Mouse (Mus musculus): ENCODE results near the gene Ypel2. TPM values are rescaled to one million over a fixed set of nuclear protein-coding genes. Genes with fewer than 3 reads are reported as not detected.
A peak's percentile ranks its signal among the peaks of the same experiment; 100 is the strongest.
"Not testable (repeated sequence)": the region's sequence is repeated elsewhere in the genome, so short reads cannot be mapped to it uniquely, and the experiment has no call there.

The Ypel2 gene
- polyA plus RNA-seq, 1 experiment from 2014 or later = 7.6 TPM

DNA sequence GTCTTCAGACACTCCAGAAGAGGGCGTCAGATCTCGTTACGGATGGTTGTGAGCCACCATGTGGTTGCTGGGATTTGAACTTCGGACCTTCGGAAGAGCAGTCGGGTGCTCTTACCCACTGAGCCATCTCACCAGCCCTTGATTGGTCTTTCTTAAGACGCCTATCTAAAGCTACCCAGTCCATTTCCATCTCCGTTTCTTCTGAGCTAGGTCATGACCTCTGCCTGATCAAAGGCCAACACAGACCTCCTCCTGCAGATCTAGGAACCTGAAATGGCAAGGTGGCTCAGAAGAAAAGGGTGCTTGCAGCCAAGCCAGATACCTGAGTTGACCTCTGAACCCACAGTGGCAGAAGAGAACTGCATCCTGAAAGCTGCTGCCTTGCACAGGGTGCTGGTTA, 29.7 kb upstream of the Ypel2 start:
- not testable (repeated sequence) for H3K4me2 ChIP-seq (ENCODE audit: low read depth, low read length); H3K9me3 ChIP-seq (replicated peaks; ENCODE audit: control insufficient read depth, low read length); H3K4me3 ChIP-seq (ENCODE audit: low read depth, low read length); H3K4me1 ChIP-seq (ENCODE audit: control insufficient read depth, insufficient read depth, low read length); H3K27ac ChIP-seq (replicated peaks; ENCODE audit: low read depth, low read length); H3K9ac ChIP-seq (replicated peaks; ENCODE audit: low read length); ATAC-seq (replicated peaks; ENCODE audit: insufficient number of reproducible peaks, low FRiP score, low TSS enrichment, low read depth); H3K36me3 ChIP-seq (replicated peaks; ENCODE audit: control insufficient read depth, insufficient read depth, low read depth, low read length); H3K27me3 ChIP-seq (ENCODE audit: control insufficient read depth, insufficient read depth, low read length); DNase-seq (ENCODE audit: low spot score)
- 67% methylated on average over 8 of the region's 8 CpGs for WGBS

DNA sequence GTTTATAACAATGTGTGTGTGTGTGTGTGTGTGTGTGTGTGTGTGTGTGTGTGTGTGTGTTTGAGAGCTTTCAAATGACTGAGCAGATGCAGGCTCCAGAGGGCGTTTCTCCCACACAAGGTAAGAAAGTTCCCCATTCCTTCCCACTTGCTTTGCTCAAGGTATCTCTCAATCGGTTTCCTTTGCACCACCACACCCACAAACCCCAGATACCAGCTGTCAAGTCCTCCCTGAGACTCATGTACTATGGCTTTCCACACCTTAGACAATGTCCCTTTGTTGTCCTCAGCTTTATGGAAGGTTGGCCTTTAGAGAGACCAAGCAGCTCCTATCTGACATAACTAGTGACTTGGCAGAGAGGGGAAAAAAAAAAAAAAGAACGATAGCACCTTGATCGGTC, 29.3 kb upstream of the Ypel2 start:
- Histone ChIP-seq H3K4me2 (ENCODE audit: low read depth, low read length) (no peak overlapping the region), H3K9ac (replicated peaks; ENCODE audit: low read length) (no peak overlapping the region), H3K4me1 (ENCODE audit: control insufficient read depth, insufficient read depth, low read length) (no peaks in the 10 kb centered on the region), H3K27ac (replicated peaks; ENCODE audit: low read depth, low read length) (no peak overlapping the region), H3K27me3 (ENCODE audit: control insufficient read depth, insufficient read depth, low read length) (no peaks in the 10 kb centered on the region), H3K4me3 (ENCODE audit: low read depth, low read length) (no peak overlapping the region), H3K36me3 (replicated peaks; ENCODE audit: control insufficient read depth, insufficient read depth, low read depth, low read length) (no peaks in the 10 kb centered on the region), H3K9me3 (replicated peaks; ENCODE audit: control insufficient read depth, low read length) (no peaks in the 10 kb centered on the region)
- 80% methylated on average over 4 of the region's 4 CpGs for WGBS
- no peak for DNase-seq (ENCODE audit: low spot score)
- no peak for ATAC-seq (replicated peaks; ENCODE audit: insufficient number of reproducible peaks, low FRiP score, low TSS enrichment, low read depth)

DNA sequence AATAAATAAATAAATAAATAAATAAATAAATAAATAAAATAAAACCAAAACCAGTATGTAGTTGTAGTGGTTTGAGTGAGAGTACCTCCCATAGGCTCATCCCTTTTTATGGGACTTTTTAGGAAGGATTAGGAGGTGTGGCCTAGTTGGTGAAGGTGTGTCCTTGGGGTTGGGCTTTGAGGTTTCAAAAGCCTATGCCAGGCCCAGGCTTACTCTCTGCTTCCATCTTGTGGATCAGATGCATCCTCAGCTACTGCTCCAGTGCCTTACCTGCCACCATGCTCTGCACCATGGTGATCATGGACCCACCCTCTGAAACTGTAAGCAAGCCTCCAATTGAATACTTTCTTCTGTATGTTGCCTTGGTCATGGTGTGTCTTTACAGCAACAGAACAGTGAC, 28.0 kb upstream of the Ypel2 start:
- no peaks in the 10 kb centered on the region for H3K4me1 ChIP-seq (ENCODE audit: control insufficient read depth, insufficient read depth, low read length)
- ATAC-seq (replicated peaks; ENCODE audit: insufficient number of reproducible peaks, low FRiP score, low TSS enrichment, low read depth) (no peak), DNase-seq (ENCODE audit: low spot score) (no peak)
- H3K4me2 ChIP-seq (ENCODE audit: low read depth, low read length) = no peak overlapping the region
- no peaks in the 10 kb centered on the region for H3K27me3 ChIP-seq (ENCODE audit: control insufficient read depth, insufficient read depth, low read length)
- H3K27ac ChIP-seq (replicated peaks; ENCODE audit: low read depth, low read length) = no peak overlapping the region
- no peak overlapping the region for H3K4me3 ChIP-seq (ENCODE audit: low read depth, low read length)
- H3K9ac ChIP-seq (replicated peaks; ENCODE audit: low read length) = no peak overlapping the region
- no peaks in the 10 kb centered on the region for H3K9me3 ChIP-seq (replicated peaks; ENCODE audit: control insufficient read depth, low read length)
- H3K36me3 ChIP-seq (replicated peaks; ENCODE audit: control insufficient read depth, insufficient read depth, low read depth, low read length) = no peaks in the 10 kb centered on the region

DNA sequence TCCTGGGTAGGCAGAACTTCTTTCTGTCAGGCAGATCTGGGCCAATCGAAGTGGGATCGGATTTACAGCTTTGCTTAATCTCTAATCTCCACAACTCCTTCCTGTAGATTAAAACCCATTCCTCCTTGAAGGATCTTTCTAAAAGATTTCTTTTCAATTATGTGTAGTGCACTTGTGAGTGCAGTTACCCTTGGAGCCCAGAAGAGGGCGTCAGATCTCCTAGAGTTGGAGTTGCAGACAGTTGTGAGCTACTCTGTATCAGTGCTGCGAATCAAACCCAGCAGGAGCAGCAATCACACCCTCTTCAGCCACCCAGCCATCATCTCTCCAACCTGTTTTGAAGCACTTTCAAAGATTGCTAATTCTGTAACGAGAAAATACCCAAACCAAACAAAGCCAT, 26.9 kb upstream of the Ypel2 start:
- DNase-seq (ENCODE audit: low spot score) (no peak), ATAC-seq (replicated peaks; ENCODE audit: insufficient number of reproducible peaks, low FRiP score, low TSS enrichment, low read depth) (no peak)
- no peak overlapping the region for H3K4me2 ChIP-seq (ENCODE audit: low read depth, low read length)
- H3K4me3 ChIP-seq (ENCODE audit: low read depth, low read length) = no peak overlapping the region
- no peak overlapping the region for H3K27ac ChIP-seq (replicated peaks; ENCODE audit: low read depth, low read length)
- no peak overlapping the region for H3K9ac ChIP-seq (replicated peaks; ENCODE audit: low read length)
- H3K27me3 ChIP-seq (ENCODE audit: control insufficient read depth, insufficient read depth, low read length) = no peaks in the 10 kb centered on the region
- no peaks in the 10 kb centered on the region for H3K4me1 ChIP-seq (ENCODE audit: control insufficient read depth, insufficient read depth, low read length)
- 86% methylated on average over 5 of the region's 5 CpGs for WGBS
- no peaks in the 10 kb centered on the region for H3K36me3 ChIP-seq (replicated peaks; ENCODE audit: control insufficient read depth, insufficient read depth, low read depth, low read length)
- H3K9me3 ChIP-seq (replicated peaks; ENCODE audit: control insufficient read depth, low read length) = no peaks in the 10 kb centered on the region

GRCm38 (mm10) chr11:87019431-87019830, 25.9 kb upstream of the Ypel2 start:
- WGBS = 84% methylated on average over 8 of the region's 8 CpGs
- DNase-seq (ENCODE audit: low spot score) (no peak), ATAC-seq (replicated peaks; ENCODE audit: insufficient number of reproducible peaks, low FRiP score, low TSS enrichment, low read depth) (no peak)

DNA sequence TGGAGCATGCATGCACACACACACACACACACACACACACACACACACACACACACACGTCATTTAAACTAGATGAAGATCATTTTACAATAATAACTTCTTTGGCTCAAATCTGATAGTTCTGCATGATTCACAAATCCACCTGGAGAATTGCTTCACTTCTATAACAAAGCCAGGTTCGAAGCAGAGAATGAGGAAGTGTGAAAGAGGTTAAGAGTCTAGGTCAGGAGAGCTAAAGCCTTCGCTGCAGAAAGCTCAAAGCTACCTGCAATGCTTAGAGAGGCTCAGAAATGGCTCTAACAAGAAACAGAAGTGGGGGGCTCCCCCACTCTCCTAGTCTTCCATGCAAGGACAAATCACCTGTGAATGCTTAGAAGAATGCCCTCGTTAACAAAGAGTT, 24.6 kb upstream of the Ypel2 start:
- Histone ChIP-seq H3K4me3 (ENCODE audit: low read depth, low read length) (no peak overlapping the region), H3K9ac (replicated peaks; ENCODE audit: low read length) (no peak overlapping the region), H3K4me1 (ENCODE audit: control insufficient read depth, insufficient read depth, low read length) (no peaks in the 10 kb centered on the region), H3K27ac (replicated peaks; ENCODE audit: low read depth, low read length) (no peak overlapping the region), H3K9me3 (replicated peaks; ENCODE audit: control insufficient read depth, low read length) (no peaks in the 10 kb centered on the region), H3K36me3 (replicated peaks; ENCODE audit: control insufficient read depth, insufficient read depth, low read depth, low read length) (no peaks in the 10 kb centered on the region), H3K27me3 (ENCODE audit: control insufficient read depth, insufficient read depth, low read length) (no peaks in the 10 kb centered on the region), H3K4me2 (ENCODE audit: low read depth, low read length) (no peak overlapping the region)
- 70% methylated on average over 4 of the region's 4 CpGs for WGBS
- no peak for ATAC-seq (replicated peaks; ENCODE audit: insufficient number of reproducible peaks, low FRiP score, low TSS enrichment, low read depth)
- no peak for DNase-seq (ENCODE audit: low spot score)

More at GRCm38 (mm10) chr11:87019431-87019830, 25.9 kb upstream of the Ypel2 start:
- H3K9me3 ChIP-seq (replicated peaks; ENCODE audit: control insufficient read depth, low read length) = no peaks in the 10 kb centered on the region
- H3K4me1 ChIP-seq (ENCODE audit: control insufficient read depth, insufficient read depth, low read length) = no peaks in the 10 kb centered on the region
- no peak overlapping the region for H3K27ac ChIP-seq (replicated peaks; ENCODE audit: low read depth, low read length)
- no peaks in the 10 kb centered on the region for H3K36me3 ChIP-seq (replicated peaks; ENCODE audit: control insufficient read depth, insufficient read depth, low read depth, low read length)
- H3K4me2 ChIP-seq (ENCODE audit: low read depth, low read length) = no peak overlapping the region
- H3K27me3 ChIP-seq (ENCODE audit: control insufficient read depth, insufficient read depth, low read length) = no peaks in the 10 kb centered on the region
- H3K4me3 ChIP-seq (ENCODE audit: low read depth, low read length) = no peak overlapping the region
- no peak overlapping the region for H3K9ac ChIP-seq (replicated peaks; ENCODE audit: low read length)

DNA sequence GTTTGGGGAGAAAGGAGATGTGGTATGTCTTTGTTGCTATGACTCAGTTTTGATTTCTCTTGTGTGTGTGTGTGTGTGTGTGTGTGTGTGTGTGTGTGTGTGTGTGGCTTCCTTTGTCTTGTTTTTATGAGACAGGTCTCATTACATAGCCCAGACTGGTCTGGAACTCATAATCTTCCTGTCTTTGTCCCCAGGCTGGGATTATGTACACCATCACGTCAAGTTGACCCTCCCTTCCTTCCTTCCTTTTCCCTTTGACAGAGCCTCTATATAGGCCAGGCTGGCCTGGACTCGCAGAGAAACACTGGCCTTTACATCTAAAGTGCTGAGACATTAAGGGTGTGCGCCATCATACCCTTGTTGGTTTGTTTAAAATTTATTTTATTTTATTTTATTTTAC, 22.2 kb upstream of the Ypel2 start:
- Histone ChIP-seq H3K9me3 (replicated peaks; ENCODE audit: control insufficient read depth, low read length) (no peaks in the 10 kb centered on the region), H3K9ac (replicated peaks; ENCODE audit: low read length) (no peak overlapping the region), H3K27me3 (ENCODE audit: control insufficient read depth, insufficient read depth, low read length) (no peaks in the 10 kb centered on the region), H3K4me3 (ENCODE audit: low read depth, low read length) (no peak overlapping the region), H3K36me3 (replicated peaks; ENCODE audit: control insufficient read depth, insufficient read depth, low read depth, low read length) (no peaks in the 10 kb centered on the region), H3K27ac (replicated peaks; ENCODE audit: low read depth, low read length) (no peak overlapping the region), H3K4me2 (ENCODE audit: low read depth, low read length) (no peak overlapping the region), H3K4me1 (ENCODE audit: control insufficient read depth, insufficient read depth, low read length) (no peaks in the 10 kb centered on the region)
- ATAC-seq (replicated peaks; ENCODE audit: insufficient number of reproducible peaks, low FRiP score, low TSS enrichment, low read depth) (no peak), DNase-seq (ENCODE audit: low spot score) (no peak)
- WGBS = 77% methylated on average over 3 of the region's 3 CpGs

DNA sequence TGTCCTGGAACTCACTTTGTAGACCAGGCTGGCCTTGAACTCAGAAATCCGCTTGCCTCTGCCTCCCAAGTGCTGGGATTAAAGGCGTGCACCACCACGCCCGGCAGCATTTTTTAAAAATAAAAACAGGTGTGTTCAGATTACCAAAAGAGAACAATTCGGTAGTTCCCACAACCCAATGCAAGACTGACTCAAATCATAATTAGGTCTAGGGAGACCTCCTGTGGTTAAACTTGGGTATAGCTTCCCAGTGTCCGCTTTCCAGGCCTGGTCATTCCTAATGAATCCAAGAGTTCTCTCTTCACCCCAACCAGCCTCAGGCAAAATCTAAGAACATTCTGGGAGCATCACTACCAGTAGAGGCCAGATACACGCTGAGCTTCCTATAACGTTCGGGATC, 17.0 kb upstream of the Ypel2 start:
- Histone ChIP-seq H3K9ac (replicated peaks; ENCODE audit: low read length) (no peak overlapping the region), H3K9me3 (replicated peaks; ENCODE audit: control insufficient read depth, low read length) (no peaks in the 10 kb centered on the region), H3K4me1 (ENCODE audit: control insufficient read depth, insufficient read depth, low read length) (no peaks in the 10 kb centered on the region), H3K27me3 (ENCODE audit: control insufficient read depth, insufficient read depth, low read length) (no peaks in the 10 kb centered on the region), H3K36me3 (replicated peaks; ENCODE audit: control insufficient read depth, insufficient read depth, low read depth, low read length) (no peaks in the 10 kb centered on the region), H3K4me3 (ENCODE audit: low read depth, low read length) (no peak overlapping the region), H3K4me2 (ENCODE audit: low read depth, low read length) (no peak overlapping the region), H3K27ac (replicated peaks; ENCODE audit: low read depth, low read length) (no peak overlapping the region)
- peak; percentile 84 for DNase-seq (ENCODE audit: low spot score)
- no peak for ATAC-seq (replicated peaks; ENCODE audit: insufficient number of reproducible peaks, low FRiP score, low TSS enrichment, low read depth)
- 21% methylated on average over 9 of the region's 9 CpGs for WGBS

GRCm38 (mm10) chr11:87007371-87007770, 13.9 kb upstream of the Ypel2 start:
- ATAC-seq (replicated peaks; ENCODE audit: insufficient number of reproducible peaks, low FRiP score, low TSS enrichment, low read depth) (no peak), DNase-seq (ENCODE audit: low spot score) (peak; percentile 55)
- no peak overlapping the region for H3K4me3 ChIP-seq (ENCODE audit: low read depth, low read length)
- H3K36me3 ChIP-seq (replicated peaks; ENCODE audit: control insufficient read depth, insufficient read depth, low read depth, low read length) = no peaks in the 10 kb centered on the region
- no peaks in the 10 kb centered on the region for H3K27me3 ChIP-seq (ENCODE audit: control insufficient read depth, insufficient read depth, low read length)
- H3K9me3 ChIP-seq (replicated peaks; ENCODE audit: control insufficient read depth, low read length) = no peaks in the 10 kb centered on the region
- 24% methylated on average over 8 of the region's 8 CpGs for WGBS
- no peak overlapping the region for H3K27ac ChIP-seq (replicated peaks; ENCODE audit: low read depth, low read length)
- no peak overlapping the region for H3K9ac ChIP-seq (replicated peaks; ENCODE audit: low read length)
- no peaks in the 10 kb centered on the region for H3K4me1 ChIP-seq (ENCODE audit: control insufficient read depth, insufficient read depth, low read length)
- H3K4me2 ChIP-seq (ENCODE audit: low read depth, low read length) = no peak overlapping the region

Measured in embryonic facial prominence, embryonic 11.5 days (tissue).